Mouse (Mus musculus): ENCODE results near the gene Igdcc4.
"Not testable (repeated sequence)": the region's sequence is repeated elsewhere in the genome, so short reads cannot be mapped to it uniquely, and the experiment has no call there.

Igdcc4 gene

GRCm38 (mm10) chr9:65100991-65101685 lies at the start of gene Igdcc4:
Gene Igdcc4, plus strand, starts transcription at chr9:65101486.
- no peak for DNase-seq (ENCODE audit: low spot score)

GRCm38 (mm10) chr9:65064251-65064650 lies 37.0 kb upstream of the Igdcc4 start:
- no peak for DNase-seq (ENCODE audit: low spot score)

GRCm38 (mm10) chr9:65070587-65070986 lies 30.7 kb upstream of the Igdcc4 start:
- peak; percentile 80 for DNase-seq (ENCODE audit: low spot score)

GRCm38 (mm10) chr9:65073555-65073954 lies 27.7 kb upstream of the Igdcc4 start:
- DNase-seq (ENCODE audit: low spot score): no peak

GRCm38 (mm10) chr9:65074251-65074650 lies 27.0 kb upstream of the Igdcc4 start:
- no peak for DNase-seq (ENCODE audit: low spot score)

GRCm38 (mm10) chr9:65074855-65075493 lies 26.3 kb upstream of the Igdcc4 start:
- no peak for DNase-seq (ENCODE audit: low spot score)

- DNase-seq (ENCODE audit: low spot score): no peak
Observed at GRCm38 (mm10) chr9:65077536-65077935, 23.8 kb upstream of the Igdcc4 start.

GRCm38 (mm10) chr9:65080141-65080540 lies 21.1 kb upstream of the Igdcc4 start:
- DNase-seq (ENCODE audit: low spot score): not testable (repeated sequence)

GRCm38 (mm10) chr9:65083075-65083765 lies 18.1 kb upstream of the Igdcc4 start:
- no peak for DNase-seq (ENCODE audit: low spot score)

- no peak for DNase-seq (ENCODE audit: low spot score)
Observed at GRCm38 (mm10) chr9:65084198-65084807, 17.0 kb upstream of the Igdcc4 start.

- no peak for DNase-seq (ENCODE audit: low spot score)
Observed at GRCm38 (mm10) chr9:65085270-65085669, 16.0 kb upstream of the Igdcc4 start.

GRCm38 (mm10) chr9:65086801-65087200 lies 14.5 kb upstream of the Igdcc4 start:
- DNase-seq (ENCODE audit: low spot score): no peak

GRCm38 (mm10) chr9:65087490-65087889 lies 13.8 kb upstream of the Igdcc4 start:
- DNase-seq (ENCODE audit: low spot score): no peak

GRCm38 (mm10) chr9:65094237-65094636 lies 7.0 kb upstream of the Igdcc4 start:
- DNase-seq (ENCODE audit: low spot score): no peak

- DNase-seq (ENCODE audit: low spot score): no peak
Observed at GRCm38 (mm10) chr9:65101686-65102376, 545 bp downstream of the Igdcc4 start.

- no peak for DNase-seq (ENCODE audit: low spot score)
Observed at GRCm38 (mm10) chr9:65102377-65103172, 1.3 kb downstream of the Igdcc4 start.

GRCm38 (mm10) chr9:65103173-65103752 lies 2.0 kb downstream of the Igdcc4 start:
- no peak for DNase-seq (ENCODE audit: low spot score)

GRCm38 (mm10) chr9:65106821-65107220 lies 5.5 kb downstream of the Igdcc4 start:
- DNase-seq (ENCODE audit: low spot score): no peak

- DNase-seq (ENCODE audit: low spot score): no peak
Observed at GRCm38 (mm10) chr9:65107893-65108292, 6.6 kb downstream of the Igdcc4 start.

- no peak for DNase-seq (ENCODE audit: low spot score)
Observed at GRCm38 (mm10) chr9:65109132-65110072, 8.1 kb downstream of the Igdcc4 start.
